Mouse (Mus musculus) myocyte (in vitro differentiated cells): Measurements from ENCODE around the gene Ppp1cc.

Experiments
- CEBPB ChIP-seq: IDR thresholded peaks from 2 replicates; pipeline ENCODE4 v1.6.1; 2011; ENCODE audit warnings: mild to moderate bottlenecking, moderate library complexity; ENCODE audit not compliant: poor library complexity, insufficient read depth, severe bottlenecking
- MAX ChIP-seq: IDR thresholded peaks from one replicate; pipeline ENCODE4 v1.6.1; 2011; ENCODE audit warnings: low read depth, mild to moderate bottlenecking, control low read depth
- MYOG ChIP-seq, 3 experiments: IDR thresholded peaks; one replicate each; pipeline ENCODE4 v1.6.1; 2011; ENCODE audit warnings: control low read depth in 2 of 3, low read depth in 2 of 3, mild to moderate bottlenecking in 2 of 3; ENCODE audit not compliant: insufficient read length in 2 of 3, control insufficient read depth in 1 of 3, insufficient read depth in 1 of 3
- POLR2A ChIP-seq: IDR thresholded peaks from one replicate; pipeline ENCODE4 v1.6.1; 2011; ENCODE audit warnings: low read depth, mild to moderate bottlenecking, control low read depth, moderate library complexity; ENCODE audit not compliant: insufficient read length

DNA sequence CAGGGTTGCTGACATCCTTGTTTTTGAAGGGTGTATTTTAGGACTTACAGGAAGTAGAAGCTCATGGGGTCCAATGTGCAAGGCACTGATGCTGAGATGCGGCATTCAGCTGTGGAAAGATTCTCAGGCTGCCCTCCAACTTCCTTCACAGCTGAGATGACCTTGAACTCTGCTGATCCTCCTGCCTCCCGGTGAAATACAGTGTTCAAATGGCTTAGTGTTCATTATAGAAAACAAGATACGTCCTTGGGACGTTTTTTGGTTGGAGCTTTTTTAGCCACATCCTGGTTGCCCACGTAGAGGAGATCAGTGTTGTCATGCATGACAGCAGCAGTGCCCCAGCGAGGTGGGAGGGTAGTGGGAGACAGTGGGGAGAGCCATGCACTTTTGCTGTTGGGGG, 5.1 kb downstream of the Ppp1cc start:
- TF ChIP-seq POLR2A (no peak), MYOG (IDR thresholded peaks at IDR 0.05; ENCODE audit: control insufficient read depth in 1 of 3, insufficient read depth in 1 of 3, insufficient read length in 2 of 3, low read depth in 2 of 3) (no peak), CEBPB (no peak), MAX (no peak)
